Mouse (Mus musculus) skeletal muscle tissue, adult 2 months (tissue): ENCODE results near the gene Serinc2.

Source experiments
- DNase-seq: peaks from one replicate; pipeline ENCODE4 v3.0.0-alpha.2; 2012; ENCODE audit warnings: low read depth, low spot score

Serinc2 gene

GRCm38 (mm10) chr4:130279105-130279504 lies at the start of gene Serinc2:
Serinc2 (minus strand) TSS chr4:130279205.
- no peak for DNase-seq

DNA sequence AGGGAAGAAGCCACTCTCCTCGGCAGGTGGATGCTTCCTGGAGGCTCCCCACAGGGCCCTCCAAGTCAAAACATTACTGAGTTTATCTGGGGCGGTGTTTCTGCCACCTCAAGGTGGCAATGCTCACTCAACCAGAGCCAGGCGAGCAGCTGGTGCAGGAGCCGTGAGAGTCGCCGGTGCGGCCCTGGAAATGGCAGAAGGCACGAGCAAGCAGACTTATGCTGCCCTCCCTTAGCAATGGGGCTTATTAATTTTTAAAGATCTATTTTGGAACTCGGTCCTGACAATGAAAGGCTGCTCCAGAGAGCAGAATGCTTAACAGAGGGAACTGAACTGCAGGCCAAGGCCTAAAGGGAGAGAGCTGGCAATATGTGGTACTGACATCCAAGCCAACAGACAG lies 48.4 kb upstream of the Serinc2 start:
- DNase-seq: no peak

GRCm38 (mm10) chr4:130325446-130325845 lies 46.4 kb upstream of the Serinc2 start:
- no peak for DNase-seq

DNA sequence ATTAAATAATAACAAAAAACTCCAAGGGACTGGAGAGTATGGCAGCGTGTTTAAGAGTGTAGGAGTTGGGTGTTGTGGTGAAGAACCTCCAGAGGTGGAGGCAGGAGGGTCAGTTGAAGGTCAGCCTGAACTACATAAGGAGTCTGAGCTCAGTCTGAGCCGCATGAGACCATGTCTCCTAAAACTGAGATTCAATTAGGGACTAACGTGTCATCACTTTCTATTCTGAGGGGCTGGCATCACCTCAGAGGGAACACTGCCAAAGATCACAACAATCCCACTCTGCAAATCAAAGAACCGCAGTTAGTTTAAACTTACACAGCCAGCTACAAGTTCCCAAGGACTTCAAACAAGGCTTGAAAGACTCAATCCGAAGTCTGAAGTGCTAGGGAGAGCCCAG lies 44.6 kb upstream of the Serinc2 start:
- DNase-seq: peak; percentile 54

DNA sequence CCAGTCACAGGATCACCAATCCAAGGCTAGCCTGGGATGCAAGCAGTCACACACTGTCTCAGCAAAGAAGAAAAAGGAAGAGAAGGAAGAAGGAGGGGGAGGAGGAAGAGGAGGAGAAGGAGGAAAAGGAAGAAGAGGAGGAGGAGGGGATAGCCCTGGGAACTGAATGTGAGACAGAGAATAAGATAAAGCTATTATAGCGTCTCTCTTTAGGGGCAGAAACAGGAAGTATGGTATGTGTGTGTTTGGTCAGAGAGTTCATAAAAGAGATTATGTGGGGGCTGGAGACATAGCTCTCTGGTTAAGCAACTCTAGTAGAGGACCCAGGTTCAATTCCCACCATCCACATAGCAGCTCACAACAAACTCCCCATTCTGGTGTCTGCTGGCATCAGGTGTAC lies 44.2 kb upstream of the Serinc2 start:
- DNase-seq: no peak

DNA sequence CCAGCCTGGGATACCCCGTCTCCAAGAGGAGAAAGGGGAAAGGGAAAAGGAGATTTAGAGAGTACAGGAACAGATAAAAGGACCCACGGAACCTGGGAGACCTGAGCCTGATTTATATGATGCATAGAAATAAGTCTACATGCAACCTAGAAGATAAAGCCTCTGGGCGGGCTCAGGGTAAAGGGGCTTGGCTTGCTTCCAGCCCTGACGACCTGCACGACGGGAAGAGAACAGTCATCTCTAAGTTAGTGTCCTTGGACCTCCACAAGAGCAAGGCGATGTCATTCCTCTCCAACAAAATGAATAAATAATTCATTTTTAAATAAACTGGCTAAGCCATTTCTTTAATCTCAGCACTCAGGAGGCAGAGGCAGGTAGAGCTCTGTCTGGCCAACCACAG lies 43.6 kb upstream of the Serinc2 start:
- no peak for DNase-seq

DNA sequence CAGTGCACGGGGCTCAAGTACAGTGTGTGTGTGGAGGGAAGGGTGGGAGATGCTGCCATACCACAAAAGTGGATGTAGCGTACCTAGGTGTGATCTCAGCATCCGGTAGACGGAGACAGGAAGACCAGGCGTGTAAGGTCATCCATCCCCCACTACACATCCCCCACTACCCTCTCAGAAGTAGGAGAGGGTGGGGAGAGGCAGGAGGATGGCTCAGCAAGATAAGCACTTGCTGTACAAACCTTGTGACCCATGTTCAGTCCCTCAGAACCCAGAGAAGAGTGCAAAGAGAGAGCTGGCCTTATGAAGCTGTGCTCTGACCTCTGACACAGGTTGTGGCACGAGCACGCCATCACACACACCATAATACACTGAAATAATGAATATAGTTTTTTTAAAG lies 42.6 kb upstream of the Serinc2 start:
- DNase-seq: no peak

GRCm38 (mm10) chr4:130319564-130319963 lies 40.6 kb upstream of the Serinc2 start:
- no peak for DNase-seq

- no peak for DNase-seq
Observed at GRCm38 (mm10) chr4:130318122-130318521, 39.1 kb upstream of the Serinc2 start.

- DNase-seq: no peak
Observed at GRCm38 (mm10) chr4:130316691-130317090, 37.7 kb upstream of the Serinc2 start.

GRCm38 (mm10) chr4:130315771-130316527 lies 36.9 kb upstream of the Serinc2 start:
- DNase-seq: no peak

GRCm38 (mm10) chr4:130313552-130313951 lies 34.5 kb upstream of the Serinc2 start:
- DNase-seq: no peak

DNA sequence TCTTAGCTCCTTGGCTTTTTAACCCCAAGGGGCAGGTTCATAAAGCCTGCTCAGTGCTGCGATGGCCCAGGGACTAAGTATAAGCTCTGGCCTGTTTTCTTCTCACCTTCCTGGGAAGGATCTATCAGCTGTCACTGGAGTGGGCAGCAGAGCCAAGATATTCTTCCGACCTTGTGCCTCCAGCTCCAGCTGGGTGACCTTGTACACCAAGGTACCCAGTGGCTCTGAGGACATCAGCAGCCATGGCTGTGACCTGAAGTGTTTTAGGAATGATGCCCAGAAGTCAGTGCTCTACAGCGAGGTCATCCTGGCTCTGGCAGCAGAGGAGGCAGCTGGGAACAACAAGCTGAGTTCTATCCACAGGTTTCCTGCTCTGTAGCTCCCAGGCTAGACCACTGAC lies 33.5 kb upstream of the Serinc2 start:
- peak; percentile 58 for DNase-seq

DNA sequence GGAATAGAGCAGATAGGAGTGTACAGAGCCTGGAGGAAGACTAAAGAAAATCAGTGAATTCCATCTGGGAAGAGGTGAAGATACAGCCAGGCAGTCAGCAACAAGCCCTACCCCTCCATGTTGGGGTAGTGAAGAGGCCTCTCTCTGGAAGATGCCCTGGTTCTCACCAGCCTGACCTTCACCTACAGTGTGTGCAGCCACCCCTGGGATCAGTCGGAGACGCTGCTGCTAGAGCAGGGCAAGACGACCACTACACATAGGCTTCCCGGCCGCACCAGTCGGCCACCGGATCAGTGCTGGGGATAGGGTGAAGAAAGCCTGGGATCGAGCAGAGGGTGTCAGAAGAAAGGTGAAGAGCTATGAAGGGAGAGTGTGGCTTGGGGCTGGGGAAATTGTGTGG lies 30.2 kb upstream of the Serinc2 start:
- no peak for DNase-seq

DNA sequence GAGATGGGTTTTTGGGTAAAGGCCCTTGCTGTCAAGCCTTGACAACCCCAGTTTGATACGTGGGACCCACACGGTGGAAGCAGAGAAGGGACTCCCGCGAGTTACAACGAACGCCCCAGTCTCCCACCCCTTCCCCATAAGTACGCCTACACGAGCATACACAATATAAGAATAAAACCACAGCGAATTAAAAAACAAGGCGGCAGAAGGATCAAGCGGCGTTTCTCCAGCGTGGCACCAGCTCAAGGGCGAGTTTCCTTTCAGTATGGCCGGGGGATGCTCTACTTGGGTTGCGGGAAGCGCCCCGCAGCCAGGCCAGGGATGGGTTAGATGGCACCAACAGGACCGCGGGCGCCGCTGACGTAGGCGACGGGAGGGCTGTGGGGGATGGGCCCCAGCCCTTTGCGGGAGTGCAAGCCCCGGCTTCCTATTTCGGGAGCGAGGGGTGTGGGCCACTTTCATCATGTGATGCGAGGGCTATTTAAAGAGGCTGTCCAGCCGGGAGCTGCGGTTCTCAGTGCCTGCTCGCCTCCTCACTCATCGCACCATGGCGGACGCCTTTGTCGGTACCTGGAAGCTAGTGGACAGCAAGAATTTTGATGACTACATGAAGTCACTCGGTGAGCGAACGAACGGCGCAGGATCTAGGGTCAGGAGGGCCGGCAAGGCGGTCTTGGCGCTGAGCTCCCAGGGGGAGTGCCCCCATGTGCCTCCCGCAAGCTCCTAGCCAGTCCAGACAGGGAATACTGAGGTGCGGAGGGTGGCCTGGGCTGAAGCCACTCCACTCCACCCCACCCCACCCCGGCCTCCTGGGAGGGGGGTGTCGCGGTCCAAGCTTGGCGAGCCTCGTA lies 29.5 kb upstream of the Serinc2 start, which contains the start of the genes Fabp3 and Gm10570:
Fabp3 (plus strand) TSS at position 365 of the 851 bp plus-strand sequence.
Gm10570 (minus strand) TSS at position 444 of the 851 bp plus-strand sequence.
- DNase-seq: peak; percentile 87

DNA sequence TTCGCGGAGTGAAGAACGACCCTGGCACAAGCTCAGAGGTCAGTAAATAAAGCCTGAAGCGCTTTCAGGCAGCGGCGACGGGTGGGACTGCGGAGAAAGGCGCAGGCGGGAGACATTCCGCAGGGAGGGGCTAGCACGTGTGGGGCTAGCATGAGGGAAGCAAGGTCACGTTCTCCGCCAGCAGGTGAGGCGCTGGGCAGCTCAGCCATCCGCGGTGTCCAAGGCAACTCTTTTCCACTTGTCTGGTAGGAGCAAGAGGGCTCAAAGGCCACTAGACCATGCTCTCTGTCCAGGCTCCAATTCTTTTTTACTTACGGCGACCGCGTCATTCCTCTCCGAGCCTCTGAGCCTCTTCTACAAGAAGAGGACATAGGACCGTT lies 28.8 kb upstream of the Serinc2 start:
- peak; percentile 56 for DNase-seq

DNA sequence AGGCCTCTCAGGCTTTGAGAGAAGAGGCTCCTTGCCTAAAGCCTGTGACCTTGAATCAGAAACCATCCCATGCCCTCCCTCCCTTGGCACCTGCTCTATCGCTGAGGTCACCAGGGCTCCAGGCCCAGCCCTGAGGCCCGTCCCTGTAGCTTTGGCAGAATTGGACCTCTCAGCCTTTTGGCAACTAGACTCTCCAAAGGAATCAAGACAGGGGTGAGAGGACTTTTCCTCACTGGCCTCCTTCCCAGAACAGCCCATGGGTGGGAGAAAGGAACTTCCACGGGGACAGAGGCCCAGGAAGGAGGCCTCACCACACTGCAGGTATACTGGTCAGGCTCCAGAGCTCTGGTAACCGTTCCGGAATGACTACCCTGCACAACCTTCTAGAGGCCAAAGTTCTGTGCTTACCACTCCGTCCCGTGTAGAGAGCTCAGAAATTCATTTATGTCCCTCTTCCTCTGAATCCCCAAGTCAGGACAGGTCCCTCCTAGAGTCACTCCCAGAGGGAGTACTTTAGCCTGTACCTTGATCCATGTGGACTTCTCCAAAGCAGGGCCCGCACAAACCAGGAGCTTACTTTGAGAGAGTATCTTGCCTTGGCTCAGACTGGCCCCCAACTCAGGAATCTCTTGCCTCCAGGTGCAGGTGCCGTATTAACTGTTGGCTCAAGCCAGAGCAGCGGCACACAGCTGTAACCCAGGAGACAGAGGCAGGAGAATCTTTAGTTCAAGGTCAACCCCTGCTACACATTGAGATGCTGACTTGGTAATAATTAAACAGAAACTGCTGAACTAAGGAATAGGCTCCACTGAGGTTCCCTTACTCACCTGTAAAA lies 28.0 kb upstream of the Serinc2 start:
- DNase-seq: peak; percentile 81

DNA sequence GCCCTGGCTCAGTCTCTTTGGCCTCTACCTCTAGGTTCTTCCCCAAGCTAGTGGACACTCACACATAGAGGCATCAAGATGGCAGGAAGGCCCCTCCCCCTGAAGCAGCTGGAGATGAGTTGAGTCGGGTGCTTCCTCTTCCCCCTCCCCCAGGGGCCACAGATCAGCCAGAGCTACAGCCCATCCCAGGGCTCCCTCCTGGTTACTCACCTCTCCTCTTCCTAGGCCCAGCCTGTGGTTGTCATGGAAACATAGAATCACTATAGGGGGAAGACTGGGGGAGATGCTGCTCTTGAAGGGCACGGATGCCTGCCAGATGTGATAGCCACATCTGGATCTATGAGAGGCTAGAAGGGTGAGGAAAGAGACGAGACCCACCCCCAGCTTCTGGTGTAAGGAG lies 25.7 kb upstream of the Serinc2 start:
- DNase-seq: no peak

- DNase-seq: no peak
Observed at GRCm38 (mm10) chr4:130302285-130302870, 23.4 kb upstream of the Serinc2 start.

DNA sequence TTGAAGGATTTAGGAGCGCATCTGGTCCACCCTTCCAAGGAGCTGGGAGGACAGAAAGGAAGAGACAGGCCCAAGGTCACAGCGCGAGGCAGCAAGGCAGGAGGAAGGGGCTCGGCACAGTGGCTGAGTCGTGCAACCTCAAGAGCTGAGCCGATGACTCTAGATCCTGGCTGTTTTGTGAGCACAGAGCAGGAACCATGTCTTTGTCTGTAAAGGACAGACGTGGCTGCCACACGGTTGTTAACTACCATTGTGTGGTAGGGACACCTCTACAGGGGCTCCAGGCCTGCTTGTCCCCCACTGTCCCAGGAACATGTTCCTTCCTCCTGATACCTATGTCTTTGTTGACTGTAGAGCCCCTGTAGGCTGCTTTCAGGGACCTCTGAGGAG lies 20.6 kb upstream of the Serinc2 start:
- DNase-seq: no peak

- peak; percentile 92 for DNase-seq
Observed at GRCm38 (mm10) chr4:130298877-130299628, 20.0 kb upstream of the Serinc2 start.
